Comparison of ENCODE assay signal across 9 mouse cellular contexts in the genomic region with DNA sequence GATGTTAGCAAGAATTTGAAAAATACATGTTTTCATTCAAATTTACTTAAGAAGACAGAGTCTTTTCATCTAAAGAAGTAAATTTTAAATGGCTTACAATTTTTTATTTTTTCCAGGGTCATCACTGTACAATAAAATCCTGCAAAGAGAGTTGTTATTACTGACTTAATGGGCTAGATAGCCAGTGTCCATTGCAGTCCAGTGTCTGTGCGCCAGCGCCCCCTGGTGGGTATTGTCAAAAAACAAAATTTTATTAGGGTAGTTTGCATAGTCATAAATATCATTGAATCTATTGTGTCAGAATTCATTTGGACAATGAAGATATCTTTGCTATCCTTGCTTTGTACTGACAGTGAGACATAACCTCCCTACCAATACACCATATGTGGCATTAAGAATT.
DNase-seq lines count a peak whose midpoint lies in the region; ATAC-seq and TF ChIP-seq lines count a peak whose summit lies in the region.
"Had no signal": no experiment of that assay in that cellular context is flagged by ENCODE, and none has a peak within 500 bp of the region (broad histone marks: within the 10 kb centered on the region; RNA-seq: fewer than 3 reads in every experiment).

No protein-coding gene starts in this region.

- TF ChIP-seq EP300 in liver, postnatal 0 days (IDR thresholded peaks at IDR 0.05; ENCODE audit: low read depth), result no peak

- H3K9ac ChIP-seq in midbrain, embryonic 11.5 days (ENCODE audit: low read length), result no peak overlapping the region
- H3K9ac ChIP-seq in midbrain, embryonic 16.5 days (ENCODE audit: low read depth, low read length), result no peak overlapping the region
- no peak overlapping the region for H3K9ac ChIP-seq in liver, postnatal 0 days (replicated peaks)
- H3K9ac ChIP-seq: neural tube, embryonic 13.5 days had no signal

- peak; percentile 50 for ATAC-seq in midbrain, embryonic 11.5 days (ENCODE audit: low FRiP score)
- no peak for ATAC-seq in midbrain, embryonic 16.5 days
- ATAC-seq in liver, postnatal 0 days, result no peak

- no peak overlapping the region for H3K4me3 ChIP-seq in midbrain, embryonic 11.5 days (ENCODE audit: low read depth, low read length)
- H3K4me3 ChIP-seq in midbrain, embryonic 16.5 days (ENCODE audit: low read depth, low read length), result no peak overlapping the region
- H3K4me3 ChIP-seq in liver, postnatal 0 days (ENCODE audit: low read depth, low read length), result no peak overlapping the region
- H3K4me3 ChIP-seq: neural tube, embryonic 13.5 days had no signal

- H3K27ac ChIP-seq in midbrain, embryonic 11.5 days (ENCODE audit: low read depth, low read length), result no peak overlapping the region
- H3K27ac ChIP-seq in midbrain, embryonic 16.5 days (ENCODE audit: low read length), result no peak overlapping the region
- H3K27ac ChIP-seq in liver, postnatal 0 days (ENCODE audit: low read depth), result no peak overlapping the region
- H3K27ac ChIP-seq: neural tube, embryonic 13.5 days had no signal

- H3K27me3 ChIP-seq in midbrain, embryonic 11.5 days (ENCODE audit: control insufficient read depth, insufficient read depth, low read length), result no peaks in the 10 kb centered on the region
- H3K27me3 ChIP-seq in midbrain, embryonic 16.5 days (ENCODE audit: control insufficient read depth, insufficient read depth, low read depth, low read length), result no peaks in the 10 kb centered on the region
- H3K27me3 ChIP-seq in liver, postnatal 0 days (ENCODE audit: insufficient read depth, low read length), result no peaks in the 10 kb centered on the region
- H3K27me3 ChIP-seq: neural tube, embryonic 13.5 days had no signal

- peak; percentile 59 for TF ChIP-seq CTCF in liver, postnatal 0 days (IDR thresholded peaks at IDR 0.05; ENCODE audit: low read depth)

- peak; percentile 20 to 37 for DNase-seq in cerebellum, adult 18-20 months
- no peak for DNase-seq in cerebellum, adult 11-12 months
- peak; percentile 91 for DNase-seq in midbrain, embryonic 11.5 days (ENCODE audit: low spot score, missing footprints)
- peak; percentile 3 for DNase-seq in cerebellum, adult 8-10 months
- DNase-seq in gastrocnemius, postnatal 36 days, result peak; percentile 23 to 29
- peak; percentile 54 for DNase-seq in liver, postnatal 0 days
- peak; percentile 82 for DNase-seq in testis, postnatal 10 days (ENCODE audit: low spot score)

- no peaks in the 10 kb centered on the region for H3K4me1 ChIP-seq in midbrain, embryonic 11.5 days (ENCODE audit: control insufficient read depth, insufficient read depth, low read length)
- H3K4me1 ChIP-seq in midbrain, embryonic 16.5 days (ENCODE audit: control insufficient read depth, insufficient read depth, low read length), result no peaks in the 10 kb centered on the region
- H3K4me1 ChIP-seq in liver, postnatal 0 days (ENCODE audit: insufficient read depth), result no peaks in the 10 kb centered on the region
- H3K4me1 ChIP-seq: neural tube, embryonic 13.5 days had no signal

- no peak overlapping the region for H3K4me2 ChIP-seq in midbrain, embryonic 11.5 days
- no peak overlapping the region for H3K4me2 ChIP-seq in midbrain, embryonic 16.5 days (ENCODE audit: low read length)
- no peak overlapping the region for H3K4me2 ChIP-seq in liver, postnatal 0 days (ENCODE audit: low read depth, low read length)
- H3K4me2 ChIP-seq: neural tube, embryonic 13.5 days had no signal

- no peaks in the 10 kb centered on the region for H3K36me3 ChIP-seq in midbrain, embryonic 11.5 days (ENCODE audit: control insufficient read depth, insufficient read depth, low read length)
- no peaks in the 10 kb centered on the region for H3K36me3 ChIP-seq in midbrain, embryonic 16.5 days (ENCODE audit: control insufficient read depth, insufficient read depth, low read length)
- no peaks in the 10 kb centered on the region for H3K36me3 ChIP-seq in liver, postnatal 0 days (replicated peaks; ENCODE audit: insufficient read depth, low read length)
- H3K36me3 ChIP-seq: neural tube, embryonic 13.5 days had no signal

- no peaks in the 10 kb centered on the region for H3K9me3 ChIP-seq in midbrain, embryonic 11.5 days (ENCODE audit: control insufficient read depth, low read length)
- H3K9me3 ChIP-seq in midbrain, embryonic 16.5 days (replicated peaks; ENCODE audit: control insufficient read depth, low read length, poor library complexity, severe bottlenecking), result no peaks in the 10 kb centered on the region
- no peaks in the 10 kb centered on the region for H3K9me3 ChIP-seq in liver, postnatal 0 days (ENCODE audit: low read length)
- H3K9me3 ChIP-seq: neural tube, embryonic 13.5 days had no signal

- intact Hi-C loops in gastrocnemius, postnatal 36 days (cut with DNase I), result no loop called here

- 6% methylated on average over 2 of the region's 2 CpGs for WGBS in midbrain, embryonic 11.5 days
- WGBS in midbrain, embryonic 16.5 days, result 1% methylated on average over 2 of the region's 2 CpGs
- 1% methylated on average over 2 of the region's 2 CpGs for WGBS in liver, postnatal 0 days (ENCODE audit: insufficient replicate concordance)
